Mouse (Mus musculus): ENCODE results near the gene Kdf1. TPM values are rescaled to one million over a fixed set of nuclear protein-coding genes. Genes with fewer than 3 reads are reported as not detected.
A peak's percentile ranks its signal among the peaks of the same experiment; 100 is the strongest.

Gene Kdf1
- total and polyA plus RNA-seq, 3 experiments: not detected

DNA sequence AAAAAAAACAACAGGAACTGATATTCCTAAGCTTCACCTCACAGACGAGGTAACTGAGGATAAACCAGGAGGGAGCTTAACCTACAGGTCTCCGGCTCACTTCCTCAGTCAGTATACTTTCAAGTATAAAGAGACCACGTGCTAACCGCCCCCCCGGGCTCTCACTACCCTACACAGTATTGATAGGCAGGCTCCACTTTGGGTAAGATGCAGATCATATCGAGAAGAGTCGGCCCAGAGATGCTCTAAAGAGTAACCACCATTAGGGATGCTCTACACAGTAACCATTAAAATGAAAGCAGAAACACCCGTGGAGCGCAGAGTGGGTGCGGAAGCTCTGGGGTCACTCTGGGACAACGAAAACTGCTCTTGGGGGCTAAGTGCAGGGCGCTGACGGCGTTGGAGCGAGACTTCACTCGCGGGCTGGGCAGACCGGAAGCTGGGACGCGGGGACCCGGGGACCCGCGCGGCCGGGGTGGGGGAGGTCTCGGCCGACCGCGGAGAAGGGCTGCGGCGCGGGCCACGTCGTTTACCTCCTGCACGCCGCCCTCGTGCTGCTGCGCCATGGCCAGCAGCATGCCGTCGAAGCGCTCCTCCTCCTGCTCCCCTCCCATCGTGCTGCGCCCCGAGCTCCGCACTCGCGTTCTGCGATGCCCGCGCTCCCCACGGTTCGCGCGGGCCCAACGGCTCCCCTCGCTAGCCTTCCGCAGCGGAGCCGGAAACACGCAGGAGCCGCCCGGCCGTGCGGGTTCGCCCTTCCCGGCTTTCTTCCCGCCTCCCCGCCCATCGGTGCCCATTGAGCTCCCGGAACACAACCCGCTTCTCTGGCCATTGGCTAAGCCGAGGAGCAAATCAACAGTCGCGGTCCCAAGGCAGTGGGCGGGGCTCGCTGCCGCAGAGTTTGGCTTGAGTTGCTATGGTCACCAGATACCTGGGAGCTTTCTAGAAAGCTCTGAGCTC, 26.8 kb downstream of the Kdf1 start, which contains the start of gene Nudc (continued):
- TF ChIP-seq IRF4 (IDR thresholded peaks at IDR 0.05; ENCODE audit: low read depth, low read length) (0 out of 2 replicates have a peak, but pooled peaks have one; percentile 16), USF1 (IDR thresholded peaks at IDR 0.05; ENCODE audit: low read depth, low read length) (no peak), ELF1 (IDR thresholded peaks at IDR 0.05; ENCODE audit: low read depth, low read length) (peak; percentile 86), BHLHE40 (IDR thresholded peaks at IDR 0.05; ENCODE audit: low read depth, low read length) (0 out of 2 replicates have a peak, but pooled peaks have one; percentile 8), POLR2AphosphoS2 (IDR thresholded peaks at IDR 0.05; ENCODE audit: low read depth, low read length) (no peak), POLR2A (IDR thresholded peaks at IDR 0.05; ENCODE audit: low read depth, low read length) (peak; percentile 96)

GRCm38 (mm10) chr4:133552029-133552428, 33.3 kb downstream of the Kdf1 start:
- Histone ChIP-seq H3K36me3 (replicated peaks in 1 of 2; ENCODE audit: control insufficient read depth in 1 of 2, insufficient read depth in 1 of 2, low read length in 1 of 2) (no peaks in the 10 kb centered on the region), H3K27me3 (replicated peaks) (peaks cover 10% of the 10 kb centered on the region)

DNA sequence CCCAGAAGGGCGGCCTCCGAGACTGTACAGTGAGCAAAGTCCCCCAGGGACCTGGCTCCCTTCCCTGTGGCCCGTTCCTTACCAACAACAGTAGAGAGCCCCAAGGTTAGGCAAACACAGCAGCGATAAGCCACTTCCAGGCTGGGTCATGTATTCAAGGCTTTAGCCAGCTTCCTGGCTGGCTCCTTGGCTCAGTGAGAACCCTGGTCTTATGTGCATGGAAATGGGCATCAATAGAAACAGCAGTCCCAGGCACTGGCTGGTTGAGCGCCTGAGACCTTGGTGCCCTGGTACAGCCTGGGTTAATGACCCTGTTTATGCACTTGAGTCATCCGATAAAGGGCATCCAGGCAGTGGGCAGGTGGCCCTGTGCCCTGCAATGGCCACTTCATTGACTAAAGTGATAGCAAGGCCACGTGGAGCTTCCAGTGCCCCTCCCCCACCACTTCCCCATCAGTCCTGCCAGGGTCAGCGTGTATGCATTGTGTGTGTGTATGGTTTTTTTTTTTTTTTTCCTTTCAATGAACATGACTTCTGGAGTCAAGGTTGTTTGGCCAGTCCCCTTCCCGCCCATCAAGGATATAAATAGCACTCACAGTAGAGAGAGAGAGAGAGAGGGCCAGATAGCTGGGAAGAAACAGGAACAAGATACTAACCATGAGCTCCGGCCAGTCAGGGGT, 34.1 kb downstream of the Kdf1 start, which contains the start of gene Nr0b2:
Nr0b2 (plus strand) TSS at position 609 of the 680 bp plus-strand sequence.
- dilution Hi-C loops (cut with MboI; ENCODE audit: extremely low pct_ligation_motif_present, extremely low pct_unique_long_range_greater_than_20kb, low sequenced_read_pairs): no loop called here
- Histone ChIP-seq H3K27ac (ENCODE audit: insufficient read depth, low read depth) (no peak within 1 kb of the TSS), H3K79me2 (replicated peaks; ENCODE audit: control insufficient read depth, extremely low read depth, insufficient read depth, poor library complexity, severe bottlenecking) (no peaks in the 10 kb centered on the region), H3K9me3 (replicated peaks; ENCODE audit: low read length) (peaks cover 5% of the 10 kb centered on the region), H3K4me1 (ENCODE audit: control insufficient read depth in 1 of 2, insufficient read depth in 2 of 2) (peaks cover 9 to 10% of the 10 kb centered on the region in 2 experiments), H3K36me3 (replicated peaks in 1 of 2; ENCODE audit: control insufficient read depth in 1 of 2, insufficient read depth in 1 of 2, low read length in 1 of 2) (no peaks in the 10 kb centered on the region), H3K27me3 (replicated peaks) (peaks cover 15% of the 10 kb centered on the region), H3K9ac (ENCODE audit: insufficient read depth, low read depth) (no peak within 1 kb of the TSS), H3K4me2 (ENCODE audit: insufficient read depth, low read depth, poor library complexity, severe bottlenecking) (no peak within 1 kb of the TSS), H3K4me3 (replicated peaks in 1 of 3; ENCODE audit: low read depth in 2 of 3, low read length in 2 of 3, poor library complexity in 1 of 3) (no peak within 1 kb of the TSS)
- TF ChIP-seq MAX (IDR thresholded peaks at IDR 0.05; ENCODE audit: low read length) (peak; percentile 50; the same call in 1 of the 2 replicates), MYC (IDR thresholded peaks at IDR 0.05; ENCODE audit: low read depth, low read length) (0 out of 2 replicates have a peak, but pooled peaks have one; percentile 70), MXI1 (IDR thresholded peaks at IDR 0.05; ENCODE audit: low read depth, low read length) (no peak), ZNF384 (IDR thresholded peaks at IDR 0.05; ENCODE audit: low read depth, low read length) (peak; percentile 27; the same call in 1 of the 2 replicates), UBTF (IDR thresholded peaks at IDR 0.05; ENCODE audit: low read depth, low read length) (no peak)
- in situ Hi-C loops (cut with MboI; ENCODE audit: low pct_ligation_motif_present, low pct_unique_long_range_greater_than_20kb, low sequenced_read_pairs): no loop called here
- no peak for DNase-seq (ENCODE audit: extremely low read depth)

More at GRCm38 (mm10) chr4:133552029-133552428, 33.3 kb downstream of the Kdf1 start:
- H3K79me2 ChIP-seq (replicated peaks; ENCODE audit: control insufficient read depth, extremely low read depth, insufficient read depth, poor library complexity, severe bottlenecking): no peaks in the 10 kb centered on the region
- H3K9me3 ChIP-seq (replicated peaks; ENCODE audit: low read length): peaks cover 5% of the 10 kb centered on the region
- TF ChIP-seq NELFE (IDR thresholded peaks at IDR 0.05; ENCODE audit: low read depth, low read length): no peak
- no peak for TF ChIP-seq BHLHE40 (IDR thresholded peaks at IDR 0.05; ENCODE audit: low read depth, low read length)
- TF ChIP-seq ZMIZ1 (IDR thresholded peaks at IDR 0.05; ENCODE audit: low read depth, low read length): no peak
- TF ChIP-seq EP300 (IDR thresholded peaks at IDR 0.05; ENCODE audit: low read length): no peak
- no peak for TF ChIP-seq CHD2 (IDR thresholded peaks at IDR 0.05; ENCODE audit: low read length)
- TF ChIP-seq UBTF (IDR thresholded peaks at IDR 0.05; ENCODE audit: low read depth, low read length): no peak
- no peak for TF ChIP-seq GABPA (IDR thresholded peaks at IDR 0.05; ENCODE audit: insufficient replicate concordance, low read depth, low read length)
- TF ChIP-seq MAX (IDR thresholded peaks at IDR 0.05; ENCODE audit: low read length): no peak
- TF ChIP-seq TBP (conservative IDR thresholded peaks at IDR 0.05; ENCODE audit: low read depth, low read length): no peak
- TF ChIP-seq TCF12 (IDR thresholded peaks at IDR 0.05; ENCODE audit: low read depth, low read length): no peak
- no peak for TF ChIP-seq POLR2A (IDR thresholded peaks at IDR 0.05; ENCODE audit: low read depth, low read length)
- TF ChIP-seq CHD1 (IDR thresholded peaks at IDR 0.05; ENCODE audit: low read depth, low read length): no peak
- no peak for TF ChIP-seq E2F4 (IDR thresholded peaks at IDR 0.05; ENCODE audit: insufficient replicate concordance, low read depth, low read length)
- no peak for TF ChIP-seq PAX5 (IDR thresholded peaks at IDR 0.05; ENCODE audit: low read length)
- peaks cover 9 to 10% of the 10 kb centered on the region in 2 experiments for H3K4me1 ChIP-seq (ENCODE audit: control insufficient read depth in 1 of 2, insufficient read depth in 2 of 2)
- DNase-seq (ENCODE audit: extremely low read depth): no peak
- H3K4me2 ChIP-seq (ENCODE audit: insufficient read depth, low read depth, poor library complexity, severe bottlenecking): no peak overlapping the region
- no peak overlapping the region for H3K9ac ChIP-seq (ENCODE audit: insufficient read depth, low read depth)
- dilution Hi-C loops (cut with MboI; ENCODE audit: extremely low pct_ligation_motif_present, extremely low pct_unique_long_range_greater_than_20kb, low sequenced_read_pairs): no loop called here
- H3K4me3 ChIP-seq (replicated peaks in 1 of 3; ENCODE audit: low read depth in 2 of 3, low read length in 2 of 3, poor library complexity in 1 of 3): no peak overlapping the region
- H3K27ac ChIP-seq (ENCODE audit: insufficient read depth, low read depth): no peak overlapping the region
- in situ Hi-C loops (cut with MboI; ENCODE audit: low pct_ligation_motif_present, low pct_unique_long_range_greater_than_20kb, low sequenced_read_pairs): no loop called here

Data from CH12.LX (cell line).